Comparison of ENCODE assay signal across 15 mouse cellular contexts in genomic region chr5:34933461-34933860, GRCm38 (mm10). TPM values are rescaled to one million over a fixed set of nuclear protein-coding genes. Genes with fewer than 3 reads are reported as not detected.
A peak's percentile ranks its signal among the peaks of the same experiment; 100 is the strongest.
DNase-seq lines count a peak whose midpoint lies in the region; ATAC-seq and TF ChIP-seq lines count a peak whose summit lies in the region.
"Had no signal": no experiment of that assay in that cellular context is flagged by ENCODE, and none has a peak within 500 bp of the region (broad histone marks: within the 10 kb centered on the region; RNA-seq: fewer than 3 reads in every experiment).

No protein-coding gene starts in this region.

- H3K36me3 ChIP-seq in intestine, postnatal 0 days (ENCODE audit: control insufficient read depth, insufficient read depth): no peaks in the 10 kb centered on the region
- no peaks in the 10 kb centered on the region for H3K36me3 ChIP-seq in intestine, embryonic 16.5 days (ENCODE audit: control insufficient read depth, insufficient read depth, low read length)
- H3K36me3 ChIP-seq: limb, embryonic 10.5 days; lung, embryonic 15.5 days; midbrain, embryonic 13.5 days had no signal

- WGBS in intestine, postnatal 0 days: 90% methylated on average over 1 of the region's 1 CpGs
- WGBS in intestine, embryonic 16.5 days: 94% methylated on average over 1 of the region's 1 CpGs

- TF ChIP-seq CTCF in intestine, postnatal 0 days (IDR thresholded peaks at IDR 0.05; ENCODE audit: low read depth): peak; percentile 58

- no peak for ATAC-seq in intestine, postnatal 0 days
- no peak for ATAC-seq in intestine, embryonic 16.5 days
- ATAC-seq: midbrain, embryonic 13.5 days had no signal

- no peak overlapping the region for H3K4me3 ChIP-seq in intestine, postnatal 0 days (ENCODE audit: low read depth, low read length)
- H3K4me3 ChIP-seq in intestine, embryonic 16.5 days (ENCODE audit: low read length): no peak overlapping the region
- H3K4me3 ChIP-seq: limb, embryonic 10.5 days; lung, embryonic 15.5 days; midbrain, embryonic 13.5 days had no signal

- peak; percentile 29 for DNase-seq in thymus, postnatal 4 days
- no peak for DNase-seq in thymus, postnatal 25 days
- peak; percentile 70 for DNase-seq in ZHBTc4 (ENCODE audit: low read depth, low spot score)
- no peak for DNase-seq in spleen, postnatal 14 days (ENCODE audit: low spot score in 2 of 2)
- DNase-seq in gastrocnemius, adult 8-10 months (ENCODE audit: low spot score in 2 of 2): no peak
- DNase-seq: adrenal gland, postnatal 36 days; cerebellum, adult 18-20 months; embryo, embryonic 11 days; gastrocnemius, postnatal 10 days; heart, postnatal 10 days had no signal

- H3K27me3 ChIP-seq in intestine, postnatal 0 days (replicated peaks; ENCODE audit: control insufficient read depth, insufficient read depth, low read length): no peaks in the 10 kb centered on the region
- no peaks in the 10 kb centered on the region for H3K27me3 ChIP-seq in intestine, embryonic 16.5 days (replicated peaks; ENCODE audit: control insufficient read depth, insufficient read depth, low read length)
- H3K27me3 ChIP-seq: lung, embryonic 15.5 days; midbrain, embryonic 13.5 days had no signal

- no peak overlapping the region for H3K27ac ChIP-seq in intestine, postnatal 0 days (ENCODE audit: low read depth, low read length)
- no peak overlapping the region for H3K27ac ChIP-seq in intestine, embryonic 16.5 days (ENCODE audit: low read length)
- H3K27ac ChIP-seq: midbrain, embryonic 13.5 days had no signal

- no peak overlapping the region for H3K4me2 ChIP-seq in intestine, postnatal 0 days (replicated peaks; ENCODE audit: low read depth)
- H3K4me2 ChIP-seq in intestine, embryonic 16.5 days (ENCODE audit: low read depth, low read length): no peak overlapping the region
- H3K4me2 ChIP-seq: lung, embryonic 15.5 days; midbrain, embryonic 13.5 days had no signal

- H3K4me1 ChIP-seq in intestine, postnatal 0 days (replicated peaks; ENCODE audit: control insufficient read depth, insufficient read depth, low read length): no peaks in the 10 kb centered on the region
- peaks cover 2% of the 10 kb centered on the region; the same call in 1 of the 2 replicates for H3K4me1 ChIP-seq in intestine, embryonic 16.5 days (ENCODE audit: control insufficient read depth, insufficient read depth, low read length)

- no peaks in the 10 kb centered on the region for H3K9me3 ChIP-seq in intestine, postnatal 0 days (ENCODE audit: control insufficient read depth)
- H3K9me3 ChIP-seq in intestine, embryonic 16.5 days (ENCODE audit: control insufficient read depth, low read length): no peaks in the 10 kb centered on the region
- H3K9me3 ChIP-seq: limb, embryonic 10.5 days; lung, embryonic 15.5 days; midbrain, embryonic 13.5 days had no signal

- H3K9ac ChIP-seq in intestine, postnatal 0 days (ENCODE audit: low read depth, low read length): no peak overlapping the region
- no peak overlapping the region for H3K9ac ChIP-seq in intestine, embryonic 16.5 days (ENCODE audit: low read depth, low read length)
- H3K9ac ChIP-seq: lung, embryonic 15.5 days; midbrain, embryonic 13.5 days had no signal

RNA-seq across cellular contexts. Expression of gene Rgs12, which starts 15.8 kb away (rescaled TPM):
- polyA plus RNA-seq in intestine, postnatal 0 days (2015; fragmentation: Nextera tagmentation; extraction: Ambion mirVana): 4.1 and 4.7 TPM in 2 replicates
- 12.9 and 13.9 TPM in 2 replicates for polyA plus RNA-seq in intestine, embryonic 16.5 days (2015; fragmentation: Nextera tagmentation; extraction: Ambion mirVana)
- 1 to 10 TPM; 1.8 to 2.6 (median 2.2) TPM for total RNA-seq in gastrocnemius, adult 8-10 months (2022)

RNA-seq across cellular contexts. Expression of gene Msantd1, which starts 25.6 kb away (rescaled TPM):
- polyA plus RNA-seq in intestine, postnatal 0 days (2015; fragmentation: Nextera tagmentation; extraction: Ambion mirVana): 0.29 and 0.51 TPM in 2 replicates
- polyA plus RNA-seq in intestine, embryonic 16.5 days (2015; fragmentation: Nextera tagmentation; extraction: Ambion mirVana): 0.35 and 0.56 TPM in 2 replicates
- total RNA-seq in gastrocnemius, adult 8-10 months (2022): under 1 TPM; 0.10 to 0.56 (median 0.20) TPM

Comparison
In these comparisons a context has a peak if more than half of its experiments do, and no peak if none do; other contexts are left out.
1. DNase-seq: peak in thymus, postnatal 4 days (single experiment) and ZHBTc4 (single experiment); none in thymus, postnatal 25 days (single experiment), spleen, postnatal 14 days (0 of 2) and gastrocnemius, adult 8-10 months (0 of 2).